Mouse (Mus musculus): ENCODE measurements around the gene Dhx40.

Gene Dhx40

DNA sequence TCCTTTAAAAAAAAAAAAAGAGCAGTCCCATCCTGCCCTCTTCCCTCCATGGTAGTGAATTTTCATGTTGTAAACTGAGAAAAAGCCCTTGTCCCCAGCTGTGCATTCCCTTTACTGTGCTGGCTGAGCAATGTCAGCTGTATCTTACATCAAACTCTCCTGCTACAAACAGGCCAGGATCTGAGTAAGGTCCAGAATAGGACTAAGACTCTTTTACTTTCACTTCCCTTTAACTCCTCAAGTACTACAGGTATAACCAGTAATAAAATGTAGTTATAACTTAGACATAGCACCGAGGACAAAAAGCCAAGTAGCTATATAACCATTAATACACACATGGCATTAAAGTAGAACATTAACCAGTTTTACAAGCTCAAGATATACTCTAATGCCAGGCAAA, 68.6 kb downstream of the Dhx40 start:
- ChIA-PET POLR2A (interaction anchor here (0.6 to 5.3 kb wide), 10 partner anchors 12 to 427 kb away, joined by 3 to 45 read pairs (median 4); partner anchors contain the start of genes Cltc (in 2 of the 4), Ptrh2 (in 1 of the 4), Rps6kb1 (in 1 of the 4) and Tubd1 (in 1 of the 4)), CTCF (interaction anchor here in 1 of 4 experiments (0.7 kb wide), 1 partner anchor 428 kb away, joined by 4 read pairs; no protein-coding TSS in a partner anchor)

DNA sequence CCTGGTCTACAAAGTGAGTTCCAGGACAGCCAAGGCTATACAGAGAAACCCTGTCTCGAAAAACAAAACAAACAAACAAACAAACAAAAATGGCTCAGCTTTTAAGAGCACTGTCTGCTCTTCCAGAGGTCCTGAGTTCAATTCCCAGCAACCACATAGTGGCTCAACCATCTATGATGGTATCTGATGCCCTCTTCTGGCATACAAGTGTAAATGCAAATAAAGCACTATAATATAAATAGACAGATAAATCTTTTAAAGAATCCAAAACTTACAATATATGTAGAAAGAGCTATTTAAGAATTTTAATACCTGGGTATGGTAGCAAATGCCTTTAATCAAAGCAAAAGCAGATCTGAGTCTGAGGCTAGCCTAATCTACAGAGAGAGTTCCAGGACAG, 69.2 kb downstream of the Dhx40 start:
- ChIA-PET CTCF (interaction anchor here in 3 of 4 experiments (0.5 to 1.2 kb wide), 5 partner anchors 20 to 245 kb away, joined by 3 to 6 read pairs (median 3); no protein-coding TSS in a partner anchor), POLR2A (interaction anchor here (0.5 to 5.3 kb wide), 20 partner anchors 7 to 272 kb away, joined by 3 to 45 read pairs (median 4); partner anchors contain the start of genes Cltc (in 4 of the 4), Rps6kb1 (in 2 of the 4), Tubd1 (in 2 of the 4) and Ptrh2 (in 1 of the 4))

DNA sequence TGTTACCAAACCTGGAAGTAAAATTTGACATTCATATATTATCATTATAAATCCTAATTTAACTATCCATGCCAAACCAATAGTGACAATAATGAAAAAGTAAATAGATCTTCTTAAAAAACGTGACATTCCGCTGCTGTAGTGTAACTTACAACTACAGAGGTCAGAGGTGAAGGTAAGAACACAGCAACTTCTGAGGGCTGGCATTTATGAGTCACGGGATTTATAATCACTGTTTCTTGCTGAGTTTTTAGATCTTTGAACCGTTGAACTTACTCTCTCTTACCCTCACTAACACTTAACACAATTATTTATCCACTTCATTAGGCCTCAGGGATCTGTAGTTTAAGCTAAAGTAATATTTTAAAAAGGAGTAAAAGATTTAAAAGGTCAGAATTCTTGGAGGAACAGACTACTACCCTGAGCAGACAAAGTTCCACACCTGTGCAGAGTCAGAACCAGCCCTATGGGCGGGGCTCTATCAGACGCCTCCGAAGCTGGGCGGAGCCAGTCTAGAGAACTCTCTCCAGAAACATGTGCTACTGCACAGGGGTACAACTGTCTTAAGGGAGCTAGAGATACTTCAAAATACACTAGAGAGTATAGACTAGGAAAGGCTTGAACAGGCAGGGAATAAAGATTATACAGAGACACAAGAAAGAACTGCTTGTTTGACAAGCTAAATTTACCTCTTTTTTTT, 70.1 kb downstream of the Dhx40 start:
- ChIA-PET POLR2A (interaction anchor here (0.5 to 5.3 kb wide), 24 partner anchors 8 to 273 kb away, joined by 3 to 45 read pairs (median 4); partner anchors contain the start of genes Cltc (in 4 of the 4), Rps6kb1 (in 3 of the 4) and Tubd1 (in 3 of the 4)), CTCF (interaction anchor here (0.5 to 1.2 kb wide), 12 partner anchors 21 to 246 kb away, joined by 3 to 6 read pairs (median 3); no protein-coding TSS in a partner anchor)

DNA sequence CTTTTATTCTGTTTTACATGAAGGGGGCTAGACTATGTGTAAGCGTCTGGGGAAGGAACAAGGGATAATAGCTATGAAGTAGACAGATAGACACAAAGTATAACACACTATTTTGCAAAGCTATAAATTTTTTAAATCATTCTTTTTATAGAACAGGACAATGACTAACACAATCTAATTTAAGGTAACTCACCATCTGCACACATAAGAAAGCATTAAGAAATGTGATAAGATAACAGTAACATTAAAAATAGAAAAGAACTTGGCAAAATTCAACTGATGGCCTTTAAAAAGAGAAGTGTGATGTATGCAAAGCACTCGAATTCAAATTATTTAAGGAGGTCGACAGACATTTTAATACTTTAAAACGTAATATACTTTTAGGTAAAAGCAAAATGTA, 72.6 kb downstream of the Dhx40 start:
- CTCF ChIA-PET = no interaction called here
- POLR2A ChIA-PET = interaction anchor here in 3 of 4 experiments (0.5 to 1.4 kb wide), 5 partner anchors 14 to 115 kb away, joined by 3 to 7 read pairs (median 3); partner anchors contain the start of genes Cltc (in 1 of the 3), Ptrh2 (in 1 of the 3) and Vmp1 (in 1 of the 3)

DNA sequence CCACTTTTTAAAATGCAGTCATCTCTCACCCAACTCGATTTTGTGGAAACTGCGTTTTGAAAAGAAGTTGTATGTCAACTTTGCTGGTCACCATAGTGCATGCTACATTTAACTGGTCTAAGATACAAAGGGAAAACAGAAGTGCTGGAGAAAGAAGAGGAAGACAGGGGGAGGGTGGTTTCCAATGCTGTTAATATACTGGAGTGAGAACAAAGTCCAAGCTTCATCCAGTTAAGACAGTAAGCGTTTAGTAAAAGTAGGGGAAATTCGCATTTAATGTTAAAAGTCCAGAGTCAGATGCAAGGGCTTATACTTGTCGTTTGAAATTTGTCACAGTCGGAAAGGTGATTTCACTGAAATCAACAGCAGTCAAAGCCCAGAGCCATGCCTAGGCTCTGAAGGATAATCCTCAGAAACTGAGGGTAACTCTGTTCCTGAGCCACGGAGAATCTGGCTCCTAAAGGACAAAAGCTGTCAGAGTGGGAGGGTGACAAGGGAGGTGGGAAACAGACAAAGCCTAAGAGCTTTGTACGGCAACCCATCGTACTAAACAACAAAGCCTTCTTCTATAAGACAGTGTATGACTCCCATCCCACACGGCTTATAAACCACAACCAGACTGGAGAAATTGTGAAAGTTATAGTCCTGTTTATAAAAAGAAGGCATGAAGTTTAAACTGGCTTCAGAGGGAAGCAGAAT, 73.2 kb downstream of the Dhx40 start:
- ChIA-PET CTCF (interaction anchor here in 2 of 4 experiments (0.6 to 0.8 kb wide), 2 partner anchors 102 to 261 kb away, joined by 3 to 10 read pairs; no protein-coding TSS in a partner anchor), POLR2A (interaction anchor here in 3 of 4 experiments (0.5 to 1.4 kb wide), 8 partner anchors 12 to 613 kb away, joined by 3 to 7 read pairs (median 3); partner anchors contain the start of genes Cltc (in 1 of the 3), Ptrh2 (in 1 of the 3) and Vmp1 (in 1 of the 3))

DNA sequence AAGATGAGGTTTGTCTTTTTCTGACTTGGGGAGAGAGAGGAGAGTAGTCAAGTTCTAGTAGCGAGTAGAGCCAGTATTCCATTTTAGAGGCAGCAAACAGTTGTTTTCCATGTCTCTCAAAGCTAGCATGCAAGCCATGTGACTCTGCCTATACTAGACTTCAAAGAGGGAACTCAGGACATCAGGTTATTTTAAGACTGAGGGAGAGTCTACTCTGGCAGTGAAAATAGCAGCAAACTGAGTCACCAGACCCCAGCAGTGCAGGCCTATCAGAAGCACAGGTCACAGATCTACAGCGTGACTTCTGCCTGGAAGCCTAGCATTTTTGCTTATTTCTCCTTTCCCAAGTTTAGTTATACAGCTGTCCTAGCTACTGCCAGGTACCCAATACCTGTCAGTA, 76.1 kb downstream of the Dhx40 start:
- CTCF ChIA-PET = interaction anchor here in 2 of 4 experiments (0.6 kb wide), 2 partner anchors 125 to 1894 kb away, joined by 3 to 4 read pairs; no protein-coding TSS in a partner anchor
- POLR2A ChIA-PET = interaction anchor here in 2 of 4 experiments (0.6 to 2.8 kb wide), 10 partner anchors 8 to 60 kb away, joined by 3 to 11 read pairs (median 4); partner anchors contain the start of genes Ptrh2 (in 1 of the 2) and Vmp1 (in 1 of the 2)

DNA sequence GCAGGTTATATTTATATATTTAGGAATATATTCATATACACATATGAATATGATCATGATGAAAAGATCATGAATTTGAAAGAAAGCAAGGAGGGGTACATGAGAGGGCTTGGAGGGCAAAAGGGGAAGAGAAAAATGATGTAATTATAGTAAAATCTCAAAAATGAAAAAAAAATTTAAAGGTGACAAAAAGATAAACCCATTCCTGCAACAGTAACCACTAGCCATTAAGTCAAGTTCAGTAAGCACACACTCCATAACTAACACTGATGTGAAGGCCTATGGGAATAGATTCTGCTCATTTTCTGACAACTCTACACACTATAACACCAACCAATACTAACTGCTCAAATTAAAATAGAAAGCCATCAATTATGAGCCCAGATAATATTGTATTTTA, 81.9 kb downstream of the Dhx40 start:
- CTCF ChIA-PET = no interaction called here
- POLR2A ChIA-PET = no interaction called here

DNA sequence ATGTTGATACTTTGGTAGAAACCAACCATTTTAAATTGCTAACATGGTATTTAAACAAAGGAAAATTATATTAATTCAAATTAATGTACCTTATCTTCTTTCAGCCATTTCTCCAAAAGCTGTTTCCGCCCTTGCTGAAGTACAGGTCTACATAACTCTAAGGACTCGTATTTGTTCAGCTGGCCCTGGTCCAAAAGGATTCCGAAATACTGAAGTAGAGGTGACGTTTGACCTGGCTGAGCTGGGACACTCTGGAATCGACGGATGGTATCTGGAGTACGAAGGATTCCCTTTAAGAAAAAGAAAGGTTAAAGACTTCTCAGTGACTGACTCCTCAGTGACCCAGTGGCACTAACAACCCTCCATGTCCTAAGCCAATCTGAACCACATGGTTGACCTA, 82.6 kb downstream of the Dhx40 start:
- POLR2A ChIA-PET = no interaction called here
- CTCF ChIA-PET = no interaction called here

DNA sequence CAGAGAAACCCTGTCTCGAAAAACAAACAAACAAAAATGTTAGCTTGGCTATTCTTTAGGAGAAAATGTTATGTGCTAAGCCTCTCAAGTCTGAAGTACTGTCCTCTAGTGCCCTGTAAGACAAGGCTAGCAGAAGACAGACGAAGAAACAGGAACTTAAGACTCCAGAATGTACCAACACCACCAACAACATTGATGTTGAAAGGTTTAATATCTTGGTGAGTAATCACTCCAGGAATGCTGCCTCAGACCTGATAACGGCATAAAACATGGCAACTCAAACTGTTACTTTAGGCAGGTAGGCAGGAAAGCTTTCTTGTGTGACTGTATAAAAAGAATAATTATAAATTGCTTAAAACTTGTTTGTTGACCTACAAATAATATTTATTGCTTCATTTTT, 83.5 kb downstream of the Dhx40 start:
- POLR2A ChIA-PET = interaction anchor here in 2 of 4 experiments (0.6 to 1.4 kb wide), 2 partner anchors 8 to 180 kb away, joined by 3 to 5 read pairs; partner anchors contain the start of gene Rps6kb1 (in 1 of the 2)
- CTCF ChIA-PET = no interaction called here

DNA sequence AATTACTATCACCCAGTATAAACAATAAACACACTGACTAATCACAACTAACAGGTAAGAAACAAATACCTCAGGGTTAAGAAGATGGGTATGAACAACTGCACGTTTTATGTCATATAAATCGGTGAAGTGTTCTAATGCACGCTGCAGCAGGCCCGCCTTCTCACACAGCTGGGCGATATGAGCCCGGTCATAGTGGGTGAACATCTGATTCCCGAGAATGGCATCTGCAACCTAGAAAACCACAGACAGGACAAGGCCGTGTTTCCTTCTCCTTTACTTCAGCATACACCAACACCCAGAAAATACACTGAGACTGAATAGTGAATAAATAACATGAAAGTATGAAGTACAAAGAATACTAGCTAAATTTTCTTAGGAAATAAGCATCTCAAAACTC, 88.2 kb downstream of the Dhx40 start:
- POLR2A ChIA-PET = interaction anchor here in 1 of 4 experiments (0.9 to 1.1 kb wide), 4 partner anchors 10 to 116 kb away, joined by 3 to 4 read pairs (median 3); no protein-coding TSS in a partner anchor
- CTCF ChIA-PET = no interaction called here
